Mouse (Mus musculus): ENCODE measurements at regions not wholly inside any gene's neighbourhood (a gene's known extent, or its start where the extent isn't known, plus 50 kb on each side); places are given as distances from the start of the nearest gene placed in this dataset.
"Not testable (repeated sequence)": the region's sequence is repeated elsewhere in the genome, so short reads cannot be mapped to it uniquely, and the experiment has no call there.

DNA sequence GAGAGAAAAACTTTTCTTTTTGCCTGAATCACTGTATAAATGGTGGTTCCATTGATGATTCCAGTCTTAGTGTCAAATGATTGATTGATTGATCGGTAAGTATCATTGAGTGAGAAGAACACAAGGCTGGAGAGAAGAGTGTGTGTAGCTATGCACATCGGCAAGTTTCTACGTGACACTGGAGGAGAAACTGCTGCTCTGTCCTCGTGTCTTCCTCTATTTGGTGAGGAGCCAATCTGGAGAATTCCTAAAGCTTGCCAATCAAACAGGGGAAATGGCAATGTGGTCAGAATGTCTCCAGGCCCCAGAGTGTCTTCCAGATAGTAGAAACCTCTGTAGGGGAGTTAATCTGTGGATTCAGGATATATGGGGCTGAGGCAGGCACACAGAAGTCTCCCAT, 92.5 kb upstream of the Gm12728 start:
- TF ChIP-seq CTCF (conservative IDR thresholded peaks at IDR 0.05), result no peak

DNA sequence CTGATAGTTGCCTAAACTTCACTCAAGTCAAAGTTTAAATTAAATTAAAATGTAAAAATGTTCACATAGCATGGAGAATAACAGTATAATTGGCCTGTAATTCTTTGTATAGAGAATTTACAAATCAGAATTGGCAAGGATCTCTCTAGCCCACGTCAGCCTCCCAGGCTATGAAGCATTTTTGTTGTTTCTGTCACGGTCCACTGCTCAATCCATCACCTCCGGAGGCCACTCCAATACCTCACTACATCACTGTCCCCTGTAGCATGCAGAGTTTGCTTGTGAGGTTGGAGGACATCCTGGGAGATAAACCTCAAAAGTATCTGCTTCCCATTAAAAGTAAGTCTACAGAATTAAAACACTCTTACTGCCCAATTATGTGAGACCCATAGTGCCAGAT, 87.6 kb upstream of the Gm12728 start:
- Histone ChIP-seq H3K27ac (no peak overlapping the region), H3K4me3 (no peak overlapping the region)
- DNase-seq (ENCODE audit: low spot score in 2 of 2), result no peak
- no peak for TF ChIP-seq CTCF (conservative IDR thresholded peaks at IDR 0.05)

More for the DNA sequence above, 92.5 kb upstream of the Gm12728 start:
- DNase-seq (ENCODE audit: low spot score in 2 of 2), result no peak
- no peak overlapping the region for H3K27ac ChIP-seq
- H3K4me3 ChIP-seq, result no peak overlapping the region

GRCm38 (mm10) chr4:105703408-105703807, 86.3 kb upstream of the Gm12728 start:
- no peak for DNase-seq (ENCODE audit: low spot score in 2 of 2)
- Histone ChIP-seq H3K27ac (no peak overlapping the region), H3K4me3 (no peak overlapping the region)
- TF ChIP-seq CTCF (conservative IDR thresholded peaks at IDR 0.05), result no peak

GRCm38 (mm10) chr4:105704271-105704670, 85.4 kb upstream of the Gm12728 start:
- H3K27ac ChIP-seq, result no peak overlapping the region
- H3K4me3 ChIP-seq, result no peak overlapping the region
- no peak for TF ChIP-seq CTCF (conservative IDR thresholded peaks at IDR 0.05)
- DNase-seq (ENCODE audit: low spot score in 2 of 2), result no peak

- H3K27ac ChIP-seq, result no peak overlapping the region
- no peak for DNase-seq (ENCODE audit: low spot score in 2 of 2)
- no peak for TF ChIP-seq CTCF (conservative IDR thresholded peaks at IDR 0.05)
- no peak overlapping the region for H3K4me3 ChIP-seq
These were observed 83.7 kb upstream of the Gm12728 start for GRCm38 (mm10) chr4:105705996-105706395.

- Histone ChIP-seq H3K27ac (no peak overlapping the region), H3K4me3 (no peak overlapping the region)
- no peak for TF ChIP-seq CTCF (conservative IDR thresholded peaks at IDR 0.05)
- no peak for DNase-seq (ENCODE audit: low spot score in 2 of 2)
These were observed 81.4 kb upstream of the Gm12728 start for GRCm38 (mm10) chr4:105708080-105708796.

GRCm38 (mm10) chr4:105713956-105714355, 75.7 kb upstream of the Gm12728 start:
- peak in 1 of 2 experiments; percentile 15 for DNase-seq (ENCODE audit: low spot score in 2 of 2)

GRCm38 (mm10) chr4:105718080-105718479, 71.6 kb upstream of the Gm12728 start:
- H3K4me3 ChIP-seq, result no peak overlapping the region
- no peak for DNase-seq (ENCODE audit: low spot score in 2 of 2)
- H3K27ac ChIP-seq, result no peak overlapping the region
- TF ChIP-seq CTCF (conservative IDR thresholded peaks at IDR 0.05), result no peak

More at GRCm38 (mm10) chr4:105713956-105714355, 75.7 kb upstream of the Gm12728 start:
- peak overlapping the region; percentile 46; the same call in 1 of the 2 replicates for H3K27ac ChIP-seq
- no peak for TF ChIP-seq CTCF (conservative IDR thresholded peaks at IDR 0.05)
- no peak overlapping the region for H3K4me3 ChIP-seq

GRCm38 (mm10) chr4:105728696-105729095, 61.0 kb upstream of the Gm12728 start:
- TF ChIP-seq CTCF (conservative IDR thresholded peaks at IDR 0.05), result no peak

GRCm38 (mm10) chr4:105730900-105731299, 58.8 kb upstream of the Gm12728 start:
- Histone ChIP-seq H3K4me3 (no peak overlapping the region), H3K27ac (no peak overlapping the region)
- no peak for TF ChIP-seq CTCF (conservative IDR thresholded peaks at IDR 0.05)
- DNase-seq (ENCODE audit: low spot score in 2 of 2), result no peak

More at GRCm38 (mm10) chr4:105728696-105729095, 61.0 kb upstream of the Gm12728 start:
- H3K27ac ChIP-seq, result no peak overlapping the region
- DNase-seq (ENCODE audit: low spot score in 2 of 2), result no peak
- no peak overlapping the region for H3K4me3 ChIP-seq

- not testable (repeated sequence) for DNase-seq (ENCODE audit: low spot score in 2 of 2); H3K4me3 ChIP-seq; H3K27ac ChIP-seq
These were observed 54.6 kb upstream of the Gm12728 start for GRCm38 (mm10) chr4:105735116-105735515.

All from layer of hippocampus, adult 2 months (tissue).